Mouse (Mus musculus) neural tube, embryonic 13.5 days (tissue): ENCODE data around the gene Olfr1369-ps1. TPM values are rescaled to one million over a fixed set of nuclear protein-coding genes. Genes with fewer than 3 reads are reported as not detected.
"Not testable (repeated sequence)": the region's sequence is repeated elsewhere in the genome, so short reads cannot be mapped to it uniquely, and the experiment has no call there.

Experiments
- ATAC-seq: fragments of 200-750 bp; cut with Nextera tagmentation; 2 replicates; pipeline ENCODE4 v1.8.0; 2017; ENCODE audit warnings: low read depth, mild to moderate bottlenecking, moderate TSS enrichment, moderate library complexity
- H3K27ac ChIP-seq: fragments of 300-500 bp; sonication (generic); replicated peaks from 2 replicates; pipeline ENCODE4 v1.5.1; 2015; ENCODE audit warnings: moderate library complexity, mild to moderate bottlenecking, inconsistent platforms
- H3K27me3 ChIP-seq: fragments of 300-500 bp; sonication (generic); 2 replicates; pipeline ENCODE4 v1.6.1; 2015; ENCODE audit warnings: mild to moderate bottlenecking, inconsistent platforms
- H3K36me3 ChIP-seq: fragments of 300-500 bp; sonication (generic); 2 replicates; pipeline ENCODE4 v1.6.1; 2015; ENCODE audit warnings: mild to moderate bottlenecking, inconsistent platforms
- H3K4me1 ChIP-seq: fragments of 300-500 bp; sonication (generic); replicated peaks from 2 replicates; pipeline ENCODE4 v1.6.1; 2015; ENCODE audit warnings: inconsistent platforms
- H3K4me2 ChIP-seq: fragments of 300-500 bp; sonication (generic); 2 replicates; pipeline ENCODE4 v1.6.1; 2015; ENCODE audit warnings: inconsistent platforms, mild to moderate bottlenecking, moderate library complexity
- H3K4me3 ChIP-seq: fragments of 300-500 bp; sonication (generic); 2 replicates; pipeline ENCODE4 v1.5.1; 2015; ENCODE audit warnings: mild to moderate bottlenecking, inconsistent platforms
- H3K9ac ChIP-seq: fragments of 300-500 bp; sonication (generic); 2 replicates; pipeline ENCODE4 v1.6.1; 2015; ENCODE audit warnings: moderate library complexity, mild to moderate bottlenecking, inconsistent platforms
- H3K9me3 ChIP-seq: fragments of 300-500 bp; sonication (generic); 2 replicates; pipeline ENCODE4 v1.6.1; 2016; ENCODE audit warnings: inconsistent platforms
- WGBS: fragments of 180-500 bp; shearing (Covaris S2); methylation state at CpG from one replicate; pipeline ENCODE4 v1.1.7; 2015; 5-methylcytosine and 5-hydroxymethylcytosine counted together
- polyA plus RNA-seq: library from polyadenylated mRNA; unstranded; fragments of >200 nt; fragmentation: Nextera tagmentation; extraction: Ambion mirVana; gene quantifications from 2 replicates; pipeline ENCODE4 v1.2.1, GENCODE M21; 2015

Gene Olfr1369-ps1
- polyA plus RNA-seq = not detected in 2 replicates

DNA sequence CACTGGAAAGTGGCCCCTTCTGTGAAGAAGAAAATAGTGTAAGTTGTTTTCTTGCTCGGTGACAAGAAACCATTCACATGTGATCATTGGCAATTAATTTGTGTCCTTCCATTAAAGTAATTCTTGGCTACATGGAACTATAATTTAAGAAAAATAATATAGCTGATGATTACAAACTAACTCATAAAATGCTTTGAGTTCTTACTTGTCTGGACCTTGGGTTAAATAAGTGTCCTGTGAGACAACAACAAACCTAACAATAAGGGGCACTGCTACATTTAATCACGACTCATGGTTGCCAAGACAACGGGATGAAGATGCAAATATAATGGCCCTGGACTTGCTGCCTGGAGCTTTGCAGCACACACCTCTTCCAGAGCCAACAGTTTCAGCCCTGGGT, at the start of gene Olfr1369-ps1:
Gene Olfr1369-ps1 (plus strand): TSS at position 301 of the 400 bp plus-strand sequence.
- H3K27ac ChIP-seq, H3K36me3 ChIP-seq, H3K4me2 ChIP-seq, H3K9me3 ChIP-seq, H3K4me1 ChIP-seq, H3K4me3 ChIP-seq, ATAC-seq, H3K27me3 ChIP-seq, H3K9ac ChIP-seq: not testable (repeated sequence)
- 67% methylated on average over 3 of the region's 3 CpGs for WGBS

- Histone ChIP-seq H3K36me3 (no peaks in the 10 kb centered on the region), H3K4me2 (no peak overlapping the region), H3K4me1 (no peaks in the 10 kb centered on the region), H3K9me3 (no peaks in the 10 kb centered on the region), H3K27me3 (no peaks in the 10 kb centered on the region), H3K4me3 (no peak overlapping the region), H3K27ac (no peak overlapping the region), H3K9ac (no peak overlapping the region)
- 88% methylated on average over 2 of the region's 2 CpGs for WGBS
- ATAC-seq = no peak
Measured at GRCm38 (mm10) chr13:21066021-21066420, 45.3 kb upstream of the Olfr1369-ps1 start.

DNA sequence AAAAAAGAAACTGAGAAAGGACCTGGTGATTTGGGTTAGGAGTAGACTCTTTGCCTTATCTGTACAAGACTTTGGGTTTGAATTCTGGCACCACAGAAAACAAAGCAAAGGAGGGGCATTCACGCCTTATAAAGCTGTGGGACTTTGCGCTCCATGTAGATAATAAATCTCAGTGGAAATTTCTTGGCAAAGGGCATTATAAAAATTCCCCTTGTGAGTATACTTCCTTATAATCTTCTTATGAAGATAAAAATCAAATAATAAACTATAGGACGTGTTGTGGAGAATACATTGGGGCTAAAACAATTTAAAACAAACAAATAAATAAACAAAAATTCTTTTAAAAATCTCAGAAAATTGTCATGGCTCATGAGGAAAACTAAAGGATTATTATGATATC, 36.4 kb upstream of the Olfr1369-ps1 start, which contains the start of gene Olfr1370:
Gene Olfr1370 (minus strand): TSS at position 101 of the 400 bp plus-strand sequence.
- Histone ChIP-seq H3K36me3 (no peaks in the 10 kb centered on the region), H3K27ac (no peak within 1 kb of the TSS), H3K4me3 (no peak within 1 kb of the TSS), H3K4me1 (no peaks in the 10 kb centered on the region), H3K4me2 (no peak within 1 kb of the TSS), H3K9me3 (no peaks in the 10 kb centered on the region), H3K9ac (no peak within 1 kb of the TSS), H3K27me3 (no peaks in the 10 kb centered on the region)
- no peak for ATAC-seq
- WGBS = 77% methylated on average over 3 of the region's 3 CpGs

GRCm38 (mm10) chr13:21082686-21083085, 28.6 kb upstream of the Olfr1369-ps1 start:
- Histone ChIP-seq H3K9me3 (no peaks in the 10 kb centered on the region), H3K4me2 (no peak overlapping the region), H3K9ac (no peak overlapping the region), H3K4me3 (no peak overlapping the region), H3K4me1 (no peaks in the 10 kb centered on the region), H3K36me3 (no peaks in the 10 kb centered on the region), H3K27me3 (no peaks in the 10 kb centered on the region), H3K27ac (no peak overlapping the region)
- WGBS = 84% methylated on average over 2 of the region's 2 CpGs
- no peak for ATAC-seq

DNA sequence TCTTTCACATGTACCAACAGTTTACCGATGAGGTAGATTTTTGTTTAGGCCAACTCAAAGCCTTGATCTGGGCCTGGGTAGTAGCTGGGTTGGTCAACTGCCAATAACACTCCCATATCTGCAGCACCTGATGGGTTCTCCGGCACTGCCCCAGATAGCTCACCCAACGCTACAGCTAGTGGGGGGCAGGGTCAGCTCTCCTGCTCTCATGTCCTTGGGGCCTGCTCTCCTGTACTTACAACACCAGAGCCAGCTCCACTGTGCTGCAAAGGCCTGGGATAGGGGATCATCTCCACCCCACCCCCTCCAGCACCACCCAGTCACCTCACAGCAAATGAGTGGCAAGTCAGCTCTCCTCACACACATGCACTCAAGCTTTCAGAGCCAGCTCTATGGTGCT, 1.5 kb upstream of the Olfr1369-ps1 start:
- Histone ChIP-seq H3K9me3 (no peaks in the 10 kb centered on the region), H3K4me3 (no peak overlapping the region), H3K27ac (no peak overlapping the region), H3K4me2 (no peak overlapping the region), H3K36me3 (no peaks in the 10 kb centered on the region), H3K9ac (no peak overlapping the region), H3K4me1 (no peaks in the 10 kb centered on the region), H3K27me3 (no peaks in the 10 kb centered on the region)
- no peak for ATAC-seq
- WGBS = 96% methylated on average over 3 of the region's 3 CpGs

DNA sequence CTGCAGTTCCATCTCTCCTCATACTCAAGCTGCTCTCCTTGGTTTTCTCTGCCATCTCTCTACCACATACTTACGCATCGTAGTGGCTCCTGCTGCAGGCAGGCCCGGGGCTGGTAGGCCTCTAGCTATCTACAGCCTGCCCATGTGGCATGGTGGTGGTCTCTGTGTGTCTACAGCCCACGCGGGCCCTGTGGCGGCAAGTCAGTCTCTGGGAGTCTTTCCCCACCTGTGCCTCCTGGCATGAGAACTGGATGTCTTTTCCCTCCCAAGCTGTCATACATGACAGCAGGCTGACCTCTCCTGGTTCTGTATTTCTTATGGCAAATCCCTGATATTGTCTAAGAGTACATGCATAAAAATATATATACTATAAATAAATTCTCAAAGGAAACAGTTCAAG, 842 bp upstream of the Olfr1369-ps1 start:
- Histone ChIP-seq H3K27ac (no peak overlapping the region), H3K4me2 (no peak overlapping the region), H3K36me3 (no peaks in the 10 kb centered on the region), H3K9me3 (no peaks in the 10 kb centered on the region), H3K4me1 (no peaks in the 10 kb centered on the region), H3K27me3 (no peaks in the 10 kb centered on the region), H3K9ac (no peak overlapping the region), H3K4me3 (no peak overlapping the region)
- no peak for ATAC-seq
- 96% methylated on average over 6 of the region's 6 CpGs for WGBS

DNA sequence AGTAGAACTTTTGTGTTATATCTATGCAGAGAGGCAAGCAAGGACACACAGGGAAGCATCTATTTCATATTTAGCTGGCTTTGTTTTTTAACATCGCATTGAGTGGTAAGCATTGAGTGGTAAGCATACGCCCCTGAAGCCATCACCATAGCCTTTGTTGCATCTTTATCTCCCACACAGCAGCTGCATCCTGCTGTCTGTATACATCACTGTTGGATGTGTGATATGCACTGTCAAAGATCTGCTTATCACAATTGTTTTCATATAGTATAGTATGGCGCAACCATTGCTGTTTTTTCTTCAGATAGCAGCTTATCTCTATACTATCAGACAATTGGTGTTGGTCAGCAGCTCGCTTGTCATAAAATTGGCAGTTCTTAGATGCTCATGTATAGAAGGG, 2.8 kb downstream of the Olfr1369-ps1 start:
- no peaks in the 10 kb centered on the region for H3K4me1 ChIP-seq
- H3K27ac ChIP-seq = no peak overlapping the region
- ATAC-seq = no peak
- H3K36me3 ChIP-seq = no peaks in the 10 kb centered on the region
- H3K9me3 ChIP-seq = no peaks in the 10 kb centered on the region
- no peak overlapping the region for H3K4me3 ChIP-seq
- no peak overlapping the region for H3K4me2 ChIP-seq
- 91% methylated on average over 4 of the region's 4 CpGs for WGBS
- no peaks in the 10 kb centered on the region for H3K27me3 ChIP-seq
- no peak overlapping the region for H3K9ac ChIP-seq

- H3K4me3 ChIP-seq, H3K9ac ChIP-seq, H3K9me3 ChIP-seq, H3K4me1 ChIP-seq, ATAC-seq, H3K27me3 ChIP-seq, H3K27ac ChIP-seq, H3K4me2 ChIP-seq, H3K36me3 ChIP-seq: not testable (repeated sequence)
- WGBS = 80% methylated on average over 3 of the region's 3 CpGs
Measured at GRCm38 (mm10) chr13:21129339-21129738, 18.1 kb downstream of the Olfr1369-ps1 start, which contains the start of gene Olfr263. TSS of gene Olfr263 (plus strand) at chr13:21129639.

- 50% methylated on average over 8 of the region's 8 CpGs for WGBS
- no peaks in the 10 kb centered on the region for H3K9me3 ChIP-seq
- no peaks in the 10 kb centered on the region for H3K4me1 ChIP-seq
- no peak overlapping the region for H3K27ac ChIP-seq
- H3K9ac ChIP-seq = no peak overlapping the region
- H3K4me3 ChIP-seq = no peak overlapping the region
- H3K27me3 ChIP-seq = no peaks in the 10 kb centered on the region
- H3K36me3 ChIP-seq = no peaks in the 10 kb centered on the region
- no peak overlapping the region for H3K4me2 ChIP-seq
- ATAC-seq = no peak
Measured at GRCm38 (mm10) chr13:21142421-21142820, 31.1 kb downstream of the Olfr1369-ps1 start.

DNA sequence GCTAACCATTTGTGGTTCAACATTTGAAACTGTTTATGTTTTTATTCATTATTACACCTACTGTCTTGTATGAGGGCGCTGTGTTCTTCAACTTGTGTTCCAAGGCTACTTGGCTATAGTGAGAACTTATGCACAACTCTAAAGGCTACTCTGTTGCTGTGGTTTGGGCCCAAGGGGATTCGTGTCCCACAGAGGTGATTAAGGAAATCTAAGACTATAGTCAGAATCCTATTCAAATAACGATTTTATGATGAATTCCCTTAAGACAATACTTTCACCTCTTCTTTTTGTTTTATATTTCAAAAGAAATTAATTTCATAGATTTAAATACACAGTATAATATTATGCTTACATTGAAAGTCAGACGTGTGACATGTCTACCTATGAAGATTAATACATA, 34.5 kb downstream of the Olfr1369-ps1 start, which contains the start of gene Olfr1368:
Gene Olfr1368 (minus strand): TSS at position 101 of the 400 bp plus-strand sequence.
- no peak within 1 kb of the TSS for H3K9ac ChIP-seq
- H3K4me2 ChIP-seq = no peak within 1 kb of the TSS
- H3K27me3 ChIP-seq = no peaks in the 10 kb centered on the region
- 74% methylated on average over 4 of the region's 4 CpGs for WGBS
- H3K27ac ChIP-seq = no peak within 1 kb of the TSS
- no peak within 1 kb of the TSS for H3K4me3 ChIP-seq
- no peaks in the 10 kb centered on the region for H3K36me3 ChIP-seq
- no peaks in the 10 kb centered on the region for H3K9me3 ChIP-seq
- ATAC-seq = no peak
- no peaks in the 10 kb centered on the region for H3K4me1 ChIP-seq

GRCm38 (mm10) chr13:21155888-21156287, 44.6 kb downstream of the Olfr1369-ps1 start:
- Histone ChIP-seq H3K9me3 (no peaks in the 10 kb centered on the region), H3K9ac (no peak overlapping the region), H3K4me2 (no peak overlapping the region), H3K4me1 (peaks cover 16% of the 10 kb centered on the region), H3K36me3 (no peaks in the 10 kb centered on the region), H3K27ac (no peak overlapping the region), H3K27me3 (0 out of 2 replicates have a peak, but pooled peaks cover 3% of the 10 kb centered on the region), H3K4me3 (no peak overlapping the region)
- no peak for ATAC-seq
- 86% methylated on average over 5 of the region's 5 CpGs for WGBS

DNA sequence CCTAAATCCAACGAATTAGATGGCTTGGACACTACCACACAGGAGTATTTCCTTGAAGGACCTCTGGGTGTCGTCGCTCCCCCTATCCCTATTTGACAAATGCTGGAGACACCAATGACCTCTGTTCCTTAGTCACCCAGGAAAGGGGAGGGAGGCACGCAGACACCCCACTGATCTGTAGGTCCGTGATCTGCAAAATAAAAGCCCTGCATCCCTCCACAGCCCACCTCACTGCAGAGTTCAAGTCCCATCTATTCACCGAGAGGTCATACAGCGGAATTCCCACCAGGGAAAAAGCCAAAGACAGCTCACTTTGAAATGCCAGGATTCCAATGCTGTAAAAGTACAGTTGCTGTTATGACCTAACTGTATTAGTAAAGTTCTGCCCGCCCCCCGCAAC, 46.8 kb downstream of the Olfr1369-ps1 start:
- H3K9ac ChIP-seq = no peak overlapping the region
- no peak overlapping the region; the same call in 1 of the 2 replicates for H3K4me3 ChIP-seq
- 7% methylated on average over 9 of the region's 9 CpGs for WGBS
- no peaks in the 10 kb centered on the region for H3K36me3 ChIP-seq
- no peak for ATAC-seq
- H3K27me3 ChIP-seq = 0 out of 2 replicates have a peak, but pooled peaks cover 3% of the 10 kb centered on the region
- H3K4me2 ChIP-seq = peak overlapping the region; percentile 76
- no peaks in the 10 kb centered on the region for H3K9me3 ChIP-seq
- H3K27ac ChIP-seq = no peak overlapping the region
- H3K4me1 ChIP-seq = peaks cover 19% of the 10 kb centered on the region

GRCm38 (mm10) chr13:21158785-21159474, 47.6 kb downstream of the Olfr1369-ps1 start:
- peak overlapping the region; percentile 76 for H3K4me2 ChIP-seq
- H3K27me3 ChIP-seq = 0 out of 2 replicates have a peak, but pooled peaks cover 3% of the 10 kb centered on the region
- H3K4me3 ChIP-seq = peak overlapping the region; percentile 66
- H3K9ac ChIP-seq = peak overlapping the region; percentile 72
- H3K9me3 ChIP-seq = no peaks in the 10 kb centered on the region
- under 1% methylated on average over 19 of the region's 19 CpGs for WGBS
- H3K27ac ChIP-seq = no peak overlapping the region
- H3K36me3 ChIP-seq = no peaks in the 10 kb centered on the region
- peak; percentile 36 for ATAC-seq
- H3K4me1 ChIP-seq = peaks cover 19% of the 10 kb centered on the region
